15 mouse cellular contexts compared by ENCODE assay signal in genomic region chr13:63514931-63515360, GRCm38 (mm10). TPM values are rescaled to one million over a fixed set of nuclear protein-coding genes. Genes with fewer than 3 reads are reported as not detected.
DNase-seq lines count a peak whose midpoint lies in the region; ATAC-seq lines count a peak whose summit lies in the region.
"Had no signal": no experiment of that assay in that cellular context is flagged by ENCODE, and none has a peak within 500 bp of the region (broad histone marks: within the 10 kb centered on the region; RNA-seq: fewer than 3 reads in every experiment).

No protein-coding gene starts in this region.

- H3K27me3 ChIP-seq in midbrain, embryonic 10.5 days (ENCODE audit: low read depth, poor library complexity, severe bottlenecking) = no peaks in the 10 kb centered on the region; the same call in 1 of the 2 replicates
- H3K27me3 ChIP-seq in midbrain, embryonic 16.5 days (ENCODE audit: control insufficient read depth, insufficient read depth, low read depth, low read length) = no peaks in the 10 kb centered on the region
- H3K27me3 ChIP-seq in forebrain, embryonic 11.5 days (ENCODE audit: control insufficient read depth, insufficient read depth, low read length) = no peaks in the 10 kb centered on the region
- H3K27me3 ChIP-seq in hindbrain, embryonic 15.5 days = no peaks in the 10 kb centered on the region
- no peaks in the 10 kb centered on the region for H3K27me3 ChIP-seq in stomach, embryonic 16.5 days (ENCODE audit: control insufficient read depth, insufficient read depth, low read length)
- H3K27me3 ChIP-seq: CH12.LX, Patski had no signal

- H3K27ac ChIP-seq in midbrain, embryonic 10.5 days (replicated peaks) = peak overlapping the region; percentile 76
- H3K27ac ChIP-seq in midbrain, embryonic 16.5 days (ENCODE audit: low read length) = no peak overlapping the region
- H3K27ac ChIP-seq in forebrain, embryonic 11.5 days (ENCODE audit: low read depth, low read length) = peak overlapping the region; percentile 84
- H3K27ac ChIP-seq in hindbrain, embryonic 15.5 days (replicated peaks) = 0 out of 2 replicates have a peak overlapping the region, but pooled peaks have one; percentile 3
- H3K27ac ChIP-seq in stomach, embryonic 16.5 days (ENCODE audit: low read length) = peak overlapping the region; percentile 86
- H3K27ac ChIP-seq: heart, adult 2 months had no signal

- no peak overlapping the region for H3K4me2 ChIP-seq in midbrain, embryonic 16.5 days (ENCODE audit: low read length)
- 0 out of 2 replicates have a peak overlapping the region, but pooled peaks have one; percentile 21 for H3K4me2 ChIP-seq in forebrain, embryonic 11.5 days (ENCODE audit: low read depth, low read length, severe bottlenecking)
- no peak overlapping the region for H3K4me2 ChIP-seq in hindbrain, embryonic 15.5 days
- no peak overlapping the region for H3K4me2 ChIP-seq in stomach, embryonic 16.5 days (ENCODE audit: low read depth, low read length)

- H3K4me1 ChIP-seq in midbrain, embryonic 10.5 days = peaks cover 54% of the 10 kb centered on the region
- H3K4me1 ChIP-seq in midbrain, embryonic 16.5 days (ENCODE audit: control insufficient read depth, insufficient read depth, low read length) = peaks cover 12% of the 10 kb centered on the region; the same call in 1 of the 2 replicates
- peaks cover 28% of the 10 kb centered on the region for H3K4me1 ChIP-seq in forebrain, embryonic 11.5 days (replicated peaks; ENCODE audit: control insufficient read depth, insufficient read depth, low read length)
- H3K4me1 ChIP-seq in hindbrain, embryonic 15.5 days (replicated peaks) = peaks cover 13% of the 10 kb centered on the region
- H3K4me1 ChIP-seq in stomach, embryonic 16.5 days (ENCODE audit: control insufficient read depth, insufficient read depth, low read length) = peaks cover 19% of the 10 kb centered on the region

- WGBS in midbrain, embryonic 10.5 days = 32% methylated on average over 8 of the region's 8 CpGs
- WGBS in midbrain, embryonic 16.5 days = 10% methylated on average over 8 of the region's 8 CpGs
- WGBS in forebrain, embryonic 11.5 days = 17% methylated on average over 8 of the region's 8 CpGs
- 26% methylated on average over 8 of the region's 8 CpGs for WGBS in hindbrain, embryonic 15.5 days
- 48% methylated on average over 8 of the region's 8 CpGs for WGBS in stomach, embryonic 16.5 days

- H3K9me3 ChIP-seq in midbrain, embryonic 10.5 days (replicated peaks) = no peaks in the 10 kb centered on the region
- H3K9me3 ChIP-seq in midbrain, embryonic 16.5 days (replicated peaks; ENCODE audit: control insufficient read depth, low read length, poor library complexity, severe bottlenecking) = no peaks in the 10 kb centered on the region
- no peaks in the 10 kb centered on the region for H3K9me3 ChIP-seq in forebrain, embryonic 11.5 days (ENCODE audit: control insufficient read depth, low read length)
- H3K9me3 ChIP-seq in hindbrain, embryonic 15.5 days = no peaks in the 10 kb centered on the region
- H3K9me3 ChIP-seq in stomach, embryonic 16.5 days (replicated peaks; ENCODE audit: control insufficient read depth, low read length) = no peaks in the 10 kb centered on the region

- no peak overlapping the region for H3K9ac ChIP-seq in midbrain, embryonic 16.5 days (ENCODE audit: low read depth, low read length)
- no peak overlapping the region for H3K9ac ChIP-seq in forebrain, embryonic 11.5 days (ENCODE audit: low read length)
- no peak overlapping the region for H3K9ac ChIP-seq in hindbrain, embryonic 15.5 days
- no peak overlapping the region for H3K9ac ChIP-seq in stomach, embryonic 16.5 days (ENCODE audit: low read length)

- H3K4me3 ChIP-seq in midbrain, embryonic 10.5 days = peak overlapping the region; percentile 24; the same call in 1 of the 2 replicates
- no peak overlapping the region for H3K4me3 ChIP-seq in midbrain, embryonic 16.5 days (ENCODE audit: low read depth, low read length)
- no peak overlapping the region for H3K4me3 ChIP-seq in forebrain, embryonic 11.5 days (ENCODE audit: low read depth, low read length)
- no peak overlapping the region for H3K4me3 ChIP-seq in hindbrain, embryonic 15.5 days
- no peak overlapping the region for H3K4me3 ChIP-seq in stomach, embryonic 16.5 days (replicated peaks; ENCODE audit: low read length)
- H3K4me3 ChIP-seq: heart, adult 2 months had no signal

- DNase-seq in midbrain, embryonic 10.5 days (ENCODE audit: low spot score) = no peak
- DNase-seq in forebrain, embryonic 11.5 days (ENCODE audit: low spot score) = peak; percentile 66
- no peak for DNase-seq in c-Kit-positive CD71-positive TER-119-positive erythroid progenitor cells, embryonic 14.5 days (ENCODE audit: low spot score)
- no peak for DNase-seq in adipocyte (ENCODE audit: low spot score)
- DNase-seq: adrenal gland, adult 2 months; heart, adult 2 months; heart, postnatal 4 days; kidney, postnatal 25 days; layer of hippocampus, postnatal 36 days; liver had no signal

- H3K36me3 ChIP-seq in midbrain, embryonic 10.5 days = peaks cover 100% of the 10 kb centered on the region
- peaks cover 38% of the 10 kb centered on the region for H3K36me3 ChIP-seq in midbrain, embryonic 16.5 days (ENCODE audit: control insufficient read depth, insufficient read depth, low read length)
- H3K36me3 ChIP-seq in forebrain, embryonic 11.5 days (ENCODE audit: control insufficient read depth, insufficient read depth, low read length) = peaks cover 30% of the 10 kb centered on the region
- H3K36me3 ChIP-seq in hindbrain, embryonic 15.5 days = peaks cover 72% of the 10 kb centered on the region
- peaks cover 45% of the 10 kb centered on the region for H3K36me3 ChIP-seq in stomach, embryonic 16.5 days (ENCODE audit: control insufficient read depth, insufficient read depth, low read length)

- ATAC-seq in midbrain, embryonic 16.5 days = no peak; the same call in 1 of the 2 replicates
- peak; percentile 77 for ATAC-seq in forebrain, embryonic 11.5 days (replicated peaks; ENCODE audit: low FRiP score)
- peak; percentile 33 for ATAC-seq in hindbrain, embryonic 15.5 days (ENCODE audit: low FRiP score, low read depth)
- peak; percentile 57 for ATAC-seq in stomach, embryonic 16.5 days (ENCODE audit: insufficient read depth, low FRiP score)
- ATAC-seq: Patski had no signal

RNA-seq across cellular contexts. Expression of gene Fancc, which starts 17.9 kb away (rescaled TPM):
- polyA plus RNA-seq in midbrain, embryonic 10.5 days (2016; fragmentation: Nextera tagmentation; extraction: Ambion mirVana) = 26.7 and 28.3 TPM in 2 replicates
- 14.2 and 15.2 TPM in 2 replicates for polyA plus RNA-seq in midbrain, embryonic 16.5 days (2015; fragmentation: Nextera tagmentation; extraction: Ambion mirVana)
- 20.4 and 22.5 TPM in 2 replicates for polyA plus RNA-seq in forebrain, embryonic 11.5 days (2014; fragmentation: Nextera tagmentation; extraction: Ambion mirVana)
- polyA plus RNA-seq in hindbrain, embryonic 15.5 days (2015; fragmentation: Nextera tagmentation; extraction: Ambion mirVana) = 15.5 and 17.6 TPM in 2 replicates
- polyA plus RNA-seq in stomach, embryonic 16.5 days (2015; fragmentation: Nextera tagmentation; extraction: Ambion mirVana) = 21.9 and 22.0 TPM in 2 replicates

RNA-seq across cellular contexts. Expression of gene Ptch1, which starts 58.5 kb away (rescaled TPM):
- polyA plus RNA-seq in midbrain, embryonic 10.5 days (2016; fragmentation: Nextera tagmentation; extraction: Ambion mirVana) = 30.9 and 31.6 TPM in 2 replicates
- polyA plus RNA-seq in midbrain, embryonic 16.5 days (2015; fragmentation: Nextera tagmentation; extraction: Ambion mirVana) = 14.3 and 15.0 TPM in 2 replicates
- polyA plus RNA-seq in forebrain, embryonic 11.5 days (2014; fragmentation: Nextera tagmentation; extraction: Ambion mirVana) = 25.1 and 26.0 TPM in 2 replicates
- polyA plus RNA-seq in hindbrain, embryonic 15.5 days (2015; fragmentation: Nextera tagmentation; extraction: Ambion mirVana) = 16.3 and 16.6 TPM in 2 replicates
- 28.5 and 31.1 TPM in 2 replicates for polyA plus RNA-seq in stomach, embryonic 16.5 days (2015; fragmentation: Nextera tagmentation; extraction: Ambion mirVana)
